Comparison of ENCODE assay signal across 35 mouse cellular contexts in genomic region chr12:47052474-47052873, GRCm38 (mm10).
"Had no signal": no experiment of that assay in that cellular context is flagged by ENCODE, and none has a peak within 500 bp of the region (broad histone marks: within the 10 kb centered on the region; RNA-seq: fewer than 3 reads in every experiment).

No protein-coding gene starts in this region.

- ATAC-seq: hindbrain, embryonic 16.5 days; hindbrain, postnatal 0 days; inflammation-experienced regulatory T-cells, adult 6 months; intestine, embryonic 15.5 days; intestine, embryonic 16.5 days; intestine, postnatal 0 days had no signal

- H3K4me2 ChIP-seq: heart, embryonic 11.5 days; heart, embryonic 12.5 days; heart, embryonic 13.5 days; heart, embryonic 15.5 days; hindbrain, embryonic 12.5 days; hindbrain, embryonic 13.5 days; hindbrain, embryonic 14.5 days; hindbrain, embryonic 15.5 days; intestine, embryonic 15.5 days; kidney, embryonic 15.5 days had no signal

- H3K4me1 ChIP-seq: heart, embryonic 10.5 days; heart, embryonic 12.5 days; heart, embryonic 13.5 days; heart, embryonic 15.5 days; hindbrain, embryonic 10.5 days; hindbrain, embryonic 12.5 days; hindbrain, embryonic 13.5 days; hindbrain, embryonic 15.5 days; intestine, embryonic 15.5 days; kidney, embryonic 15.5 days had no signal

- H3K9me3 ChIP-seq: heart, embryonic 10.5 days; heart, embryonic 12.5 days; heart, embryonic 13.5 days; heart, embryonic 15.5 days; hindbrain, embryonic 10.5 days; hindbrain, embryonic 12.5 days; hindbrain, embryonic 13.5 days; hindbrain, embryonic 15.5 days; intestine, embryonic 15.5 days; kidney, embryonic 15.5 days had no signal

- H3K9ac ChIP-seq: heart, embryonic 12.5 days; heart, embryonic 13.5 days; heart, embryonic 15.5 days; hindbrain, embryonic 12.5 days; hindbrain, embryonic 13.5 days; hindbrain, embryonic 14.5 days; hindbrain, embryonic 15.5 days; intestine, embryonic 15.5 days; kidney, embryonic 15.5 days had no signal

- H3K36me3 ChIP-seq: heart, embryonic 10.5 days; heart, embryonic 12.5 days; heart, embryonic 13.5 days; heart, embryonic 15.5 days; hindbrain, embryonic 10.5 days; hindbrain, embryonic 12.5 days; hindbrain, embryonic 13.5 days; hindbrain, embryonic 15.5 days; intestine, embryonic 15.5 days; kidney, embryonic 15.5 days had no signal

- H3K27ac ChIP-seq: heart, embryonic 10.5 days; heart, embryonic 13.5 days; heart, embryonic 15.5 days; hindbrain, embryonic 10.5 days; hindbrain, embryonic 12.5 days; hindbrain, embryonic 13.5 days; hindbrain, embryonic 14.5 days; hindbrain, embryonic 15.5 days; hindbrain, postnatal 0 days; intestine, embryonic 15.5 days; kidney, embryonic 15.5 days; kidney, postnatal 0 days; layer of hippocampus, adult 2 months had no signal

- H3K4me3 ChIP-seq: heart, embryonic 10.5 days; heart, embryonic 12.5 days; heart, embryonic 13.5 days; heart, embryonic 15.5 days; hindbrain, embryonic 10.5 days; hindbrain, embryonic 12.5 days; hindbrain, embryonic 13.5 days; hindbrain, embryonic 15.5 days; intestine, embryonic 15.5 days; kidney, embryonic 15.5 days; layer of hippocampus, adult 2 months had no signal

- DNase-seq: heart, postnatal 10 days; heart, postnatal 14 days; heart, postnatal 36 days; heart, postnatal 4 days; kidney, adult 11 months; kidney, adult 18-20 months; kidney, adult 2 months; kidney, adult 8-10 months; kidney, adult 9 months; kidney, postnatal 10 days; kidney, postnatal 14 days; kidney, postnatal 25 days; kidney, postnatal 36 days; kidney, postnatal 4 days; layer of hippocampus, adult 9-11 months; layer of hippocampus, postnatal 36 days had no signal

- H3K27me3 ChIP-seq: heart, embryonic 12.5 days; heart, embryonic 13.5 days; heart, embryonic 15.5 days; hindbrain, embryonic 12.5 days; hindbrain, embryonic 13.5 days; hindbrain, embryonic 15.5 days; intestine, embryonic 15.5 days; kidney, embryonic 15.5 days had no signal
